Mouse (Mus musculus) cerebellum, adult 8-10 months (tissue): ENCODE measurements around the gene Gm29644.
"Not testable (repeated sequence)": the region's sequence is repeated elsewhere in the genome, so short reads cannot be mapped to it uniquely, and the experiment has no call there.

ENCODE experiments used
- DNase-seq: peaks from one replicate; pipeline ENCODE4 v3.0.0; 2022

The Gm29644 gene

GRCm38 (mm10) chrY:70303187-70303586 is at the start of gene Gm29644, which contains the start of gene Gm29423:
TSS of gene Gm29644 (minus strand) at chrY:70303343.
TSS of gene Gm29423 (minus strand) at chrY:70303287.
- DNase-seq: not testable (repeated sequence)

- DNase-seq: not testable (repeated sequence)
Observed at GRCm38 (mm10) chrY:70273542-70273941, 29.6 kb downstream of the Gm29644 start, which contains the start of gene Gm21118. TSS of gene Gm21118 (minus strand) at chrY:70273642.
